Mouse (Mus musculus): ENCODE measurements around the gene Mcm9. TPM values are rescaled to one million over a fixed set of nuclear protein-coding genes. Genes with fewer than 3 reads are reported as not detected.

The Mcm9 gene
- polyA plus RNA-seq (2012; rRNA removed; ENCODE audit: low replicate concordance): 2.9 and 5.1 TPM in 2 replicates

DNA sequence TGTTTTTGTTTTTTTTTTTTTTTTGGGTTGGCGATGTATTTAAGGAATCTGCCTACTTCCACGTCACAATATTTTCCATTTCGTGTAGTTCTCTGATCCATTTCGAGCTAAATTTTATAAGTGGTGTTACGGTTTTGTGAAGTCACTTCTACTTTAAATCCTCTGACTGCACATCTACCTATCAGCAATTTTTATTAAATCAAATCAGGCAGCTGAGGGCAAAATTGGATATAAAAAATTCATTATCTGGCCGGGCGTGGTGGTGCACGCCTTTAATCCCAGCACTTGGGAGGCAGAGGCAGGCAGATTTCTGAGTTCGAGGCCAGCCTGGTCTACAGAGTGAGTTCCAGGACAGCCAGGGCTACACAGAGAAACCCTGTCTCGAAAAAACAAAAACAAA is at the start of gene Mcm9:
Gene Mcm9 (minus strand): TSS at position 101 of the 400 bp plus-strand sequence.

DNA sequence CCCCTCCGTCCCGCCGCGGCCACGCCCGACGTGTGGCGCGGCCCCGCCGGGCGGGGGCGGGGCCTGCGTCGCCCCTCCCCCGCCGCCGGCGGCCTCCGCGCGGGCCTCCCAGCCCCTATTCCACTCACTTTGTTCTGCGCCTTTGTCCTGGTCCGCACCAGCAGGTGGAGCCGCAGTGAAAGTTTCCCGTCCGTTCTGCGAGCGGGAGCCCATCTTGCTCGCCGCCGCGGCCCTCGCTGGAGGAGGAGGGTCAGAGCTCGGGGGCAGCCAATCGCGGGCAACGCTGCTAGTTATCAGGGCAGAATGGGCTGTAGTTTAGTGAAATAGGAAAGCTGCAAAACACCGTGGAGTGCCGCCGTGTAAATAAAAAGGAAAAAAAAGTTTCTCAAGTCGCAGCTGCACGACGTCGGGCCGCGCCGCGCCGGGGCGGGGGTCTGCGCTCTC is 33.5 kb downstream of the Mcm9 start, which contains the start of gene Asf1a:
Gene Asf1a (plus strand): TSS at position 81 of the 444 bp plus-strand sequence.

Other genes starting within 250 kb of the Mcm9 start
- gene Asf1a, start 33.7 kb downstream of the Mcm9 start, polyA plus RNA-seq (2012; rRNA removed; ENCODE audit: low replicate concordance): 6.9 and 8.0 TPM in 2 replicates
- gene Fam184a, start 120.7 kb upstream of the Mcm9 start, polyA plus RNA-seq (2012; rRNA removed; ENCODE audit: low replicate concordance): 1.1 and 1.4 TPM in 2 replicates